Mouse (Mus musculus) midbrain, embryonic 16.5 days (tissue): Measurements from ENCODE around the gene Gm3047. TPM values are rescaled to one million over a fixed set of nuclear protein-coding genes. Genes with fewer than 3 reads are reported as not detected.
"Not testable (repeated sequence)": the region's sequence is repeated elsewhere in the genome, so short reads cannot be mapped to it uniquely, and the experiment has no call there.

ENCODE experiments used
- ATAC-seq: fragments of 200-750 bp; cut with Nextera tagmentation; 2 replicates; pipeline ENCODE4 v1.8.0; 2017; ENCODE audit warnings: moderate TSS enrichment
- H3K27ac ChIP-seq: fragments of 300-500 bp; sonication (generic); 2 replicates; pipeline ENCODE4 v1.5.1; 2014; ENCODE audit warnings: mild to moderate bottlenecking, low read length, mixed read lengths
- H3K27me3 ChIP-seq: fragments of 300-500 bp; sonication (generic); 2 replicates; pipeline ENCODE4 v1.6.1; 2014; ENCODE audit warnings: low read depth, low read length, mixed read lengths; ENCODE audit not compliant: control insufficient read depth, insufficient read depth
- H3K36me3 ChIP-seq: fragments of 300-500 bp; sonication (generic); 2 replicates; pipeline ENCODE4 v1.6.1; 2014; ENCODE audit warnings: mild to moderate bottlenecking, low read length, moderate library complexity, mixed read lengths; ENCODE audit not compliant: control insufficient read depth, insufficient read depth
- H3K4me1 ChIP-seq: fragments of 300-500 bp; sonication (generic); 2 replicates; pipeline ENCODE4 v1.6.1; 2014; ENCODE audit warnings: mild to moderate bottlenecking, low read length, mixed read lengths; ENCODE audit not compliant: control insufficient read depth, insufficient read depth
- H3K4me2 ChIP-seq: fragments of 300-500 bp; sonication (generic); 2 replicates; pipeline ENCODE4 v1.6.1; 2014; ENCODE audit warnings: mild to moderate bottlenecking, low read length, mixed read lengths
- H3K4me3 ChIP-seq: fragments of 300-500 bp; sonication (generic); 2 replicates; pipeline ENCODE4 v1.5.1; 2014; ENCODE audit warnings: low read depth, mild to moderate bottlenecking, low read length, moderate library complexity, mixed read lengths
- H3K9ac ChIP-seq: fragments of 300-500 bp; sonication (generic); 2 replicates; pipeline ENCODE4 v1.6.1; 2014; ENCODE audit warnings: low read depth, low read length, mixed read lengths
- H3K9me3 ChIP-seq: fragments of 300-500 bp; sonication (generic); replicated peaks from 2 replicates; pipeline ENCODE4 v1.6.1; 2014; ENCODE audit warnings: mild to moderate bottlenecking, low read length, mixed read lengths; ENCODE audit not compliant: control insufficient read depth, poor library complexity, severe bottlenecking
- WGBS: fragments of 180-500 bp; shearing (Covaris S2); extraction: QIAGEN DNeasy Blood & Tissue Kit; methylation state at CpG from one replicate; pipeline ENCODE4 v1.1.7; 2014; 5-methylcytosine and 5-hydroxymethylcytosine counted together
- polyA plus RNA-seq: library from polyadenylated mRNA; unstranded; fragments of >200 nt; fragmentation: Nextera tagmentation; extraction: Ambion mirVana; gene quantifications from 2 replicates; pipeline ENCODE4 v1.2.1, GENCODE M21; 2015

Gene Gm3047
- polyA plus RNA-seq: not detected in 2 replicates

DNA sequence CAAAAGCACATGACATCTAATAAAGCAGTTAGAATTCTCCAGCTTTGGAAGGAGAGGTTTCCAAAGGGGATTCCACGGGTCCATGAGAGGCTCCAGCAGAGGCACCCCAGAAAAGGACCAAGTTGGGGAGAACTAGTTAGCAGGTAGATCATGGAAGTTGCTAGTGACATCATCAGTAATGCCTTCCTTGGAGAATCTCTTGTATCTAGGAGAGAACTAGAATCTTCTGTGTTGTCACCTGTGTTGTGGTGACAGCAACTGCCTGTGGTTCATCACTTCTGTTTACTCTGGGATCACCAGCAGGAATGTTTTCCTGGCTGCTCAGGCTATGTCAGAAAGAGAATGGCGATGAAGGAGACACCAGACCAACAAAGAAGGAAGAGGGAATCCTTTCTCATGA is at the start of gene Gm3047:
Gene Gm3047 (plus strand): TSS at position 301 of the 400 bp plus-strand sequence.
- ATAC-seq, H3K4me1 ChIP-seq, H3K4me2 ChIP-seq, H3K27ac ChIP-seq, H3K4me3 ChIP-seq, H3K36me3 ChIP-seq, H3K9me3 ChIP-seq, H3K27me3 ChIP-seq, H3K9ac ChIP-seq: not testable (repeated sequence)
- WGBS: no CpG with 5 or more reads among the region's 2 CpGs

Other genes with a start within 250 kb of the Gm3047 start
- not detected in 2 replicates for gene Gm3149, start 238.1 kb upstream of the Gm3047 start, polyA plus RNA-seq
- 6.3 and 8.5 TPM in 2 replicates for gene 2610042L04Rik, start 220.6 kb upstream of the Gm3047 start, polyA plus RNA-seq
- not detected in 2 replicates for gene Gm3159, start 157.9 kb upstream of the Gm3047 start, polyA plus RNA-seq
- gene Gm3164, start 140.0 kb upstream of the Gm3047 start, polyA plus RNA-seq: 5.8 and 8.2 TPM in 2 replicates
- 2.3 and 3.5 TPM in 2 replicates for gene Gm3173, start 124.4 kb upstream of the Gm3047 start, polyA plus RNA-seq
- not detected in 2 replicates for gene Gm3182, start 73.7 kb upstream of the Gm3047 start, polyA plus RNA-seq
- gene Gm8159, start 76.9 kb downstream of the Gm3047 start, polyA plus RNA-seq: not detected in 2 replicates
- 1.7 and 1.9 TPM in 2 replicates for gene Gm3239, start 108.8 kb downstream of the Gm3047 start, polyA plus RNA-seq
- not detected in 2 replicates for gene Gm7876, start 153.8 kb downstream of the Gm3047 start, polyA plus RNA-seq
- gene Gm3252, start 171.4 kb downstream of the Gm3047 start, polyA plus RNA-seq: 4.0 and 4.6 TPM in 2 replicates
- not detected in 2 replicates for gene Gm9602, start 220.9 kb downstream of the Gm3047 start, polyA plus RNA-seq